Mouse (Mus musculus) c-Kit-positive CD71-positive TER-119-positive erythroid progenitor cells, embryonic 14.5 days (primary cell): ENCODE results near the gene Csrp2.

Source experiments
- DNase-seq: peaks from one replicate; pipeline ENCODE4 v3.0.0-alpha.2; 2013; ENCODE audit warnings: low spot score

Gene Csrp2

DNA sequence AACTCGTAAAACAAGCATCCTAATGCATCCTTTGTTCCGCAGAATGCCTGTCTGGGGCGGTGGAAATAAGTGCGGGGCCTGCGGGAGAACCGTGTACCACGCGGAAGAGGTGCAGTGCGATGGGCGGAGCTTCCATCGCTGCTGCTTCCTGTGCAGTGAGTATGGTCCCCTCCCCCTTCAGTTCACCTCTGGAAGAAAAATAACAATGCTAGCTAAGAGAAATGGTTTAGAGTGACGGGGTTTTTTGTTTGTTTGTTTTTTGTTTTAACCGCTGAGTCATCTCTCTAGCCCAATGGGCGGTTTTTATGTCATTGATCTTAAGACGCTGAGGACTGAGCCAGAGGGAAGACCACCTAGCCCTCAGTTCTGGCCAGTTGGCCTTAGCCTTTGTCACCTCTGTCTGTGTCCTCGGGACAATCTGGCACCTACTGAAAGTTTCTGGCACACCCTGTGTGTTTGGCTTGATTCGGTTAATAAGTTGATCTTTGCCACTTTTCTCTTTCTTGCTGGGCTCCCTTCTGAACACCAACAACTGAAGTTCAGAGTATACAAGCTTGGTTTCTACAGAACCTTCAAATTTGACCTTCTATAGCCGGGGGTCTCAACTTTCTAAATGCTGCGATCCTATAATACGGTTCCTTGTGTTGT lies 12.4 kb downstream of the Csrp2 start:
- DNase-seq, result no peak

GRCm38 (mm10) chr10:110933584-110933983 lies 14.0 kb downstream of the Csrp2 start:
- no peak for DNase-seq

- no peak for DNase-seq
Measured at GRCm38 (mm10) chr10:110935081-110935480, 15.5 kb downstream of the Csrp2 start.

- DNase-seq, result no peak
Measured at GRCm38 (mm10) chr10:110935669-110936068, 16.1 kb downstream of the Csrp2 start.

- no peak for DNase-seq
Measured at GRCm38 (mm10) chr10:110938361-110938760, 18.8 kb downstream of the Csrp2 start.

- DNase-seq, result no peak
Measured at GRCm38 (mm10) chr10:110938841-110939549, 19.4 kb downstream of the Csrp2 start.

- DNase-seq, result no peak
Measured at GRCm38 (mm10) chr10:110939717-110940116, 20.1 kb downstream of the Csrp2 start.

- DNase-seq, result no peak
Measured at GRCm38 (mm10) chr10:110940740-110941398, 21.3 kb downstream of the Csrp2 start.

GRCm38 (mm10) chr10:110941968-110942367 lies 22.4 kb downstream of the Csrp2 start:
- DNase-seq, result no peak

DNA sequence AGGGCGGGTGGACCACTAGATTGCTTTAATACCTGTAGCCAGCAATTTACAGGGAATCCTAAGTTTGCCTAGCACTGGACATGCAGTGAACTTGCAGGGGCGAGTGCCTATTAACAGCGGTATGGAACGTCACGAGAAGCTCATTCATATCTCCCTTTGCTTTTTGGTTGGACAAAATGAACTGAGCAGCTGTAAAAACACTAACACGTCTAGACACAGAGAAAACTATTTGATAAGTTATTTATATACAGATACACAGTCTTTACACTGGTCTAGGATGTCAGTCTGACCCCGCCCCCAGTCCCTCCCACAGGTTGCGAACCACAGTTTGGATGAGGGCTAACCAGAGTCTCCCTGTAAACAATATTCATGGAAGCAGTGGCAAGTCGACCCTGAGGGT lies 23.2 kb downstream of the Csrp2 start:
- DNase-seq, result no peak

- DNase-seq, result no peak
Measured at GRCm38 (mm10) chr10:110944175-110944574, 24.6 kb downstream of the Csrp2 start.

DNA sequence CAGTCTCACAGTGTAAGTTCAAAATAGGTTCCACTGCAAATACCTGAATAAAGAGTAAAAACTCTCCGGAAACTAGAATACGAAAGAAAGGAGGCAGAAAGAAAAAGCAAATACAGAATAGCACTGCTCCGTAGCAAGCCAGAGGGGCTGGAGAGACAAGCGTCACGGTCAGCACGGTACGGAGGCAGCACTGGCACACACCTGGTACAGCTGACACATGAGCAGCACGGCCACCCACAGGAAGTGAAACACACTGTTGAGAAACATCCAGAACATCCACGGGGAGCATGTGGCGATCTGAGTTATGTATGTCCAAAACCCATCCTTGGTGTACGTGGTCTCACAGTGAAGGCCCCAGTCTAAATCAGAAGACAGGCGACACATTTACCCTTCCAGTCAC lies 26.4 kb downstream of the Csrp2 start:
- DNase-seq, result no peak

DNA sequence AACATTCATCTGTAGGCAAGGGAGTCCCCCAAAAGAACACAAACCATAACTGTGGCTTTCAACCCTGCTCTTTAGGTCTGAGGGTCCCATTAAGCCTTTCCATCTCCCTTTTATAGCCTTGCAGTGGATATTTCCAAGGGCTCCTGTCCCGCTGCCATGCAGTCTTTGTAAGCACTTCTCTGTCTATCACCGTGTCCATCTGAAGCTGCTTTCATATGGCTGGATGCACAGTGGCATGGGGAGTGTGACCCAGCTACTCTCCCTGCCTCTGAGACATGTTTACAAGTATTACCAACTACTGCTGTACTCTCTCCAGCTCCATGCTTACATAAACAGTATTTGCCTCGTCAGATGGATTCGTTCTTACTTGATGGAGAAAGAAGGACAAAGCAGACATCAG lies 28.0 kb downstream of the Csrp2 start:
- no peak for DNase-seq

DNA sequence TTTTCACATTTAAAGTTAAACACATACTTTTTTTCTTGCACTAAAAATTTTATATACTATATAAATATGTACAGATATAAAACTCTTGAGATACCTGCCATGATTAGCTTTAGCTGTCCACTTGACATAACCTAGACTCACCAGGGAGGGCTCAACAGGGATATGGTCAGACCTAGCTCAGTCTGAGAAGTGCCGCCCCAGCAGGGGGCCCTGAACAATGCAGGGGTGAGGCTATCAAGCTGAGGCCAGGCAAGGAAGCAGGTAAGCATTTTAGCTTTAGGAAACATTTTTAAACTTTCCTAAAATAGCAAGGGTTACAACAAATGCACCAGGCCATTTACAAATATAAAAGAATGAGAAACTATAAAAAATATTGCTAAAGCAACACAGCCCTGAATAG lies 31.5 kb downstream of the Csrp2 start:
- DNase-seq, result no peak

DNA sequence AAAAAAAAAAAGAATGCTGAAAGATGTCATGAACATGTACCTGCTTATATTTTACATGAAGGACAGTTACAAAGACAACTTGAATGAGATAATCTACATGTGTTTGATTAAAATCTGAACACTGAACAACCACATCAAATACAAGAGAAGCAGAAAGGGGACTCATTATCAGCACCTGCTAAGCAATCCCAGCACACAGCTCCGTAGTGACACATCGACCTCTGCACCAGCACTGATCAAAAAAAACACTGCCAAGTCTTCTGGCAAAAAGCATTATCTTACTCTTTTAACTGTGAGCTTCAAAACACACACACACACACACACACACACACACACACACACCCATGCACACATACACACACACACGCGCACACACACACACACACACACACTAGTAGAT lies 32.2 kb downstream of the Csrp2 start:
- no peak for DNase-seq

GRCm38 (mm10) chr10:110952271-110952670 lies 32.7 kb downstream of the Csrp2 start:
- DNase-seq, result no peak

DNA sequence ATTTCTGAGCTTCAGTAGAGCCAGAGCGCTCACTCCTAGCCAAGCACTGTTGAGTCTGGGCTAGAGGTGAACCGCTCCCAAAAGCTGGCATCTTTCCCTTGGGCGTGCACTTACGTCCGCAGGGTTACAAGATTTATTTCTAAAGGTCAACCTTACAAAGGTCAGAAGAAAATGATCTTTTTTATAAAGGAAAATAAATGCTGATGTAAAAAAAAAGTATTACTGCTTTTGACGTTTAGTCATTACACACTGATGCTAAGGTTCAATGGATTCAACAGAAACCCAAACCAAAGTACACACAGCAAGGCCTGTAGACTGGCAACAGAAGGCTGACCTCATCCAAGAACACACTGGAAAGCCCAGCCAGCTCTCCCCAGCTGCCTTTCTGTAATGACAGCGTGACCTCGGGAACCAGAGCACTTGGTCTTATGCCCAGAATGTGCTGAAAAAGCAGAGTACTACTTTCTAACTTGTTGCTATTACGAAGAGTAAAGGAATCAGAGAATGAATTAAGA lies 33.4 kb downstream of the Csrp2 start:
- DNase-seq, result no peak

- no peak for DNase-seq
Measured at GRCm38 (mm10) chr10:110958879-110959278, 39.3 kb downstream of the Csrp2 start.

DNA sequence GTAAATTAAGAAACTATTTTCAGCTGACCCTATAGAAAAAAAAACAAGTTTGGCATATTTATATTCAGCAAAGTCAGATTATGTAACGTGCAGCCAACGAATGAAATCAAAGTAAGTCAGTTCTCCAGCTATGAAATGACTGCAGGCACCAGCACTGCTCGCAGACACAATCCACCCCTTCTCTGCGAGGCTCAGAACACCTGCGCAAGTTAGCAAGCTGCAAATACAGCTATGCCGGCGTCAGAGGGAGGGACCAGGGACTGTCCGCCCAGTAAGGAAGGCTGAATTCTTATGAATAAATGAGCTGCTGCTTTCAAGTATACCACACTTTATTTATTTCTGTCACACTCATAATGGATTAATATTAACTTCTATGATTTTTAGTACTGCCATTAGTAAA lies 40.2 kb downstream of the Csrp2 start:
- DNase-seq, result no peak

- no peak for DNase-seq
Measured at GRCm38 (mm10) chr10:110960841-110961240, 41.3 kb downstream of the Csrp2 start.

DNA sequence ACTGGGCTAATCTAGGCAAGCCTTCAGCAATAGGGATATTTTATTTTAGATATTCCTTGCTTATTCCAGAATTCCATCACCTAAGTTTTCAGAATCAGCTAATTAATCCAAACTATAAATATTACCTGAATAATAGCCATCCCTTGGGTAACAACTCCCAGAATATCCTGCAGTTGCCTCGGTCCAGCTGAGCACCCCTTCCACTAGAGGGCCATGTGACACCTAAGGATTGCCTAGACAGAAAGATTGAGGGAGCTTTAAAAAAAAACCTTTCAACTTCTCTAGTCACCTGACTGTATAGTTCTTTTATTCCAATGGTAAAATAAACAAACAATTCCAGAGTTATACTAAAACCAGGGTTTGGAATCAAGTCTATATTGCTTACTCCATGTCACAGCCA lies 42.6 kb downstream of the Csrp2 start:
- DNase-seq, result no peak

- DNase-seq, result no peak
Measured at GRCm38 (mm10) chr10:110971044-110971443, 51.5 kb downstream of the Csrp2 start.

GRCm38 (mm10) chr10:110971483-110971882 lies 51.9 kb downstream of the Csrp2 start:
- DNase-seq, result no peak
